Mouse (Mus musculus) heart, adult 2 months (tissue): ENCODE data around the gene Prrg4. TPM values are rescaled to one million over a fixed set of nuclear protein-coding genes. Genes with fewer than 3 reads are reported as not detected.
"Not testable (repeated sequence)": the region's sequence is repeated elsewhere in the genome, so short reads cannot be mapped to it uniquely, and the experiment has no call there.

ENCODE experiments used
- DNase-seq, 2 experiments: peaks; one replicate each; pipeline ENCODE4 v3.0.0; 2021
- H3K27ac ChIP-seq: fragments of 200-600 bp; 2 replicates; pipeline ENCODE4 v1.8.1; 2022
- H3K27me3 ChIP-seq: fragments of 200-500 bp; 2 replicates; pipeline ENCODE4 v1.6.1; 2012; ENCODE audit warnings: mild to moderate bottlenecking, low read length, inconsistent platforms, mixed read lengths; ENCODE audit not compliant: control insufficient read depth, insufficient read depth
- H3K36me3 ChIP-seq: fragments of 200-500 bp; 2 replicates; pipeline ENCODE4 v1.6.1; 2012; ENCODE audit warnings: low read length, inconsistent platforms; ENCODE audit not compliant: control insufficient read depth, insufficient read depth
- H3K4me1 ChIP-seq: fragments of 200-500 bp; 2 replicates; pipeline ENCODE4 v1.6.1; 2011; ENCODE audit warnings: low read length; ENCODE audit not compliant: control insufficient read depth, insufficient read depth
- H3K4me3 ChIP-seq: fragments of 200-600 bp; 2 replicates; pipeline ENCODE4 v1.8.1; 2022
- H3K79me2 ChIP-seq: fragments of 200-500 bp; replicated peaks from 2 replicates; pipeline ENCODE4 v1.6.1; 2012; ENCODE audit warnings: mild to moderate bottlenecking, inconsistent platforms, low read length, moderate library complexity, mixed read lengths; ENCODE audit not compliant: control insufficient read depth, insufficient read depth
- H3K9ac ChIP-seq: fragments of 200-500 bp; 2 replicates; pipeline ENCODE4 v1.6.1; 2012; ENCODE audit warnings: low read depth, mild to moderate bottlenecking, control low read depth, inconsistent platforms, low read length, mixed read lengths
- CTCF ChIP-seq: fragments of 200-600 bp; IDR thresholded peaks from 2 replicates; pipeline ENCODE4 v1.8.1; 2022; ENCODE audit warnings: antibody characterized with exemption, mild to moderate bottlenecking, moderate library complexity
- EP300 ChIP-seq: fragments of 200-500 bp; IDR thresholded peaks from 2 replicates; pipeline ENCODE4 v1.6.1; 2011; ENCODE audit warnings: low read depth, low read length, control low read depth; ENCODE audit not compliant: insufficient read depth
- POLR2A ChIP-seq: fragments of 200-500 bp; IDR thresholded peaks from 2 replicates; pipeline ENCODE4 v1.6.1; 2011; ENCODE audit warnings: mild to moderate bottlenecking, low read depth, low read length, control low read depth; ENCODE audit not compliant: insufficient read depth
- WGBS: fragments of 180-500 bp; shearing (Covaris S2); methylation state at CpG from one replicate; pipeline ENCODE4 v1.1.7; 2018; 5-methylcytosine and 5-hydroxymethylcytosine counted together
- intact Hi-C: fragments of 180-260 bp; cut with DNase I; formaldehyde crosslinking; loops from one replicate; pipeline ENCODE4 v1.15.1; 2025
- polyA plus RNA-seq: library from polyadenylated mRNA; depleted of rRNA; stranded (reverse); fragments of >200 nt; gene quantifications from 2 replicates; pipeline ENCODE4 v1.2.3, GENCODE M21; 2012
- total RNA-seq, 2 experiments: library from RNA; stranded (reverse); gene quantifications; 2 replicates each; pipeline ENCODE4 v1.2.3; 2021

The Prrg4 gene
- total and polyA plus RNA-seq, 3 experiments: 0.29 to 0.94 (median 0.61) TPM

DNA sequence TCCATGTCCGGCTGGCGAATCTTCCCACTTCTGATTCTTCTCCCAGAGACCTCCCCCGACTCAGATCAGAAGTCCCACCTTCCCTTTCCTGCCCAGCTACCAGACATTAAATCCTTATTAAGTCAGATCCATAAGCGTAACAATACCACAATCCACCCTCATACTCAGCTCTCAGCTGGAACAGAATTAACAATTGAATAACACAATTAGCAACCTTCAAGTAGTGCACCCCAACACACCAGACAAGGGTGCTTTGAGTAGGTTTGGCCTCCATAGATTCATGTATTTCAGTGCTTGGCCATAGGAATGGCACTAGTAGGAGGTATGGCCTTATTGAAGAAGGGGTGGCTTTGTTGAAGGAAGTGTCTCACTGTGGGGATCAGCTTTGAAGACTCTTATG, 23.5 kb downstream of the Prrg4 start:
- Histone ChIP-seq H3K79me2 (no peaks in the 10 kb centered on the region), H3K9ac (no peak overlapping the region), H3K36me3 (no peaks in the 10 kb centered on the region), H3K4me3 (no peak overlapping the region), H3K27ac (no peak overlapping the region), H3K27me3 (no peaks in the 10 kb centered on the region), H3K4me1 (no peaks in the 10 kb centered on the region)
- intact Hi-C loops: no loop called here
- WGBS: 94% methylated on average over 4 of the region's 4 CpGs
- DNase-seq: no peak
- TF ChIP-seq EP300 (no peak), CTCF (no peak), POLR2A (no peak)

DNA sequence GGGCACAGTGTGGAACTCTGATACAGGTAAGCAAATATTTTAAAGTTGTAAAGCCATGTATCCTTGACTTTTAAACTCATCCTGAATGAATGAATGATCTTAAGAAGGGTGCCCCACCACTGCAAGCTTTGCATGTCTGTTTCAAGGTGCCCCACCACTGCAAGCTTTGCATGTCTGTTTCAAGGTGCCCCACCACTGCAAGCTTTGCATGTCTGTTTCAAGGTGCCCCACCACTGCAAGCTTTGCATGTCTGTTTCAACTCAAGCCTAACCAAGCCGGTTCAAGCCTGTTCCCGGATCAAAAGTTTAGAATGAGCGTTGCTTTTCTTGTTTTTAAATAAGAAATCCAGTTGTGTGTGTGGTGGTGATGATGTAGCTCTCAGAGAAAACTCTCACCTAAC, 30.9 kb downstream of the Prrg4 start:
- H3K4me1 ChIP-seq, H3K27ac ChIP-seq, H3K4me3 ChIP-seq, DNase-seq, H3K79me2 ChIP-seq, H3K36me3 ChIP-seq, H3K9ac ChIP-seq, H3K27me3 ChIP-seq: not testable (repeated sequence)
- WGBS: 91% methylated on average over 3 of the region's 3 CpGs
- intact Hi-C loops: loop anchor here (5.0 to 10.0 kb wide), 2 partner anchors 326 to 374 kb away; partner anchors contain the start of gene Hipk3

DNA sequence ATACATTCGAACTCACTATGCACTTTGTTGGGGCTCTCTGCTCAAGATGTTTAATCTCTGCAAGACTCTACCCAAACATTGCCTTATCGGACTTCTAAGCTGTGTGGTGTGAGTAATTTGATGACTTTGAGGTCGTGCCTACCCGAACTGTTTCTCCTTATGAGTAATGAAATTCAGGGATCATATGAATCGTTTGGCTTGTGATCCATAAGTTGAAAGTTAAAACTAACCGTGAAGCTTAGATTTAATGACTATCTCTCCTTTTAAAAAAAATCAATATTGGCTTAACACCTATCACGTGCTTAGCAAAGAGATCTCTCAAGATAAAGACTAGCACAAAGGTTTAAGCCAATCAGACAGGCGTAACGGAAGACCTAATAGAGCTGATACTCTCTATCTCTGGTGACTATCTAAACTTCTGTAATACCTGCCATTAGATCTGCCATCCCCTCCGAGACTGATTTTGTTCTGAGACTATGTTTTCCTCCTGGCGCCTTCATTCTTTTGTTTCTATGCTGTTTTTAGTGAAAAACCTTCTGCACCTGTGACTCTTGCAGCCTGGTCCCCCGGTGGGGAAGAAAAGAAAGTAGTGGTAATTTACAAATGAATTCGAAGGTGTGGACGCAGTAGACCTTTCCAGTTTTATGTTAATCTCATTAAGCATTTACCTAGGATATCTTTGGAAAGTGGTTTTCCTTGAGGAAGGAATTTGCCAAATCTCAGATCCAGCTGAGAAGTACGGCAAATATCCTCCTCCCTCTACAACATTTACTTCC, 31.9 kb downstream of the Prrg4 start:
- no peak for DNase-seq
- Histone ChIP-seq H3K27me3 (no peaks in the 10 kb centered on the region), H3K4me3 (peak overlapping the region; percentile 92), H3K9ac (peak overlapping the region; percentile 95), H3K79me2 (no peaks in the 10 kb centered on the region), H3K36me3 (peaks cover 4% of the 10 kb centered on the region; the same call in 1 of the 2 replicates), H3K4me1 (peaks cover 1% of the 10 kb centered on the region; the same call in 1 of the 2 replicates), H3K27ac (peak overlapping the region; percentile 95)
- TF ChIP-seq EP300 (no peak), POLR2A (no peak), CTCF (no peak)
- intact Hi-C loops: loop anchor here (5.0 to 10.0 kb wide), 2 partner anchors 325 to 373 kb away; partner anchors contain the start of gene Hipk3
- 1% methylated on average over 15 of the region's 15 CpGs for WGBS

DNA sequence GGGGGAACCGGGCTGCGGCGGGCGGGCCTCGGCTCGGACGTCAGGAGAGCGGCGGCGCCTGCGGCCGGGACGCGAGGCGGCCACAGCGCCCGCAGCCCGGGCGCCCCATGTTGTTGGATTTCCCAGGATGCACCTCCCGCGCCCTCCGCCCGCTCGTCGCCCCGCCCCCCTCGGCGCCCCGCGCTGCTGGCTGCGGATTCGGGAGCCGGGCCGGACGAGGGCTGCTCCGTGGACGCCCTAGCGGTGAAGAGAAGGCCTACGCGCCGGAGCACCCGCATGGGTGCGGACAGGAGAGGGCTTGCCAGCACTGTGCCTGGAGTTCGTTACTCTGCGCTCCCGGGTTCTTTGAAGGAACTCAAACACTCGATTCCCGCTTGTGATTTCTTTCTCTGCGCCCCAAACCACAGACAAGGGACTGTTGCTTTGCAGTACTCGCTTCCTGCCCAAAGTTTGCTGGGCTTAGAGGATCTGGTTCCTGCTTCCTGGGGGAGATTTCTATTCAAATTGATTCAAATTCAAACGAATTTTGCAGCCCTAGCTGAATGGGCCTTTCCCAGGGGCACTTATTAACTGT, 32.7 kb downstream of the Prrg4 start:
- no peak for TF ChIP-seq EP300
- TF ChIP-seq CTCF: peak; percentile 82
- TF ChIP-seq POLR2A: peak; percentile 71
- H3K27ac ChIP-seq: peak overlapping the region; percentile 95
- H3K4me1 ChIP-seq: peaks cover 1% of the 10 kb centered on the region; the same call in 1 of the 2 replicates
- intact Hi-C loops: loop anchor here (5.0 to 10.0 kb wide), 2 partner anchors 325 to 372 kb away; partner anchors contain the start of gene Hipk3
- H3K9ac ChIP-seq: peak overlapping the region; percentile 95
- peak; percentile 94 for DNase-seq
- H3K4me3 ChIP-seq: peak overlapping the region; percentile 92
- peaks cover 4% of the 10 kb centered on the region; the same call in 1 of the 2 replicates for H3K36me3 ChIP-seq
- WGBS: 1% methylated on average over 42 of the region's 51 CpGs
- no peaks in the 10 kb centered on the region for H3K27me3 ChIP-seq
- no peaks in the 10 kb centered on the region; the same call in 1 of the 2 replicates for H3K79me2 ChIP-seq

DNA sequence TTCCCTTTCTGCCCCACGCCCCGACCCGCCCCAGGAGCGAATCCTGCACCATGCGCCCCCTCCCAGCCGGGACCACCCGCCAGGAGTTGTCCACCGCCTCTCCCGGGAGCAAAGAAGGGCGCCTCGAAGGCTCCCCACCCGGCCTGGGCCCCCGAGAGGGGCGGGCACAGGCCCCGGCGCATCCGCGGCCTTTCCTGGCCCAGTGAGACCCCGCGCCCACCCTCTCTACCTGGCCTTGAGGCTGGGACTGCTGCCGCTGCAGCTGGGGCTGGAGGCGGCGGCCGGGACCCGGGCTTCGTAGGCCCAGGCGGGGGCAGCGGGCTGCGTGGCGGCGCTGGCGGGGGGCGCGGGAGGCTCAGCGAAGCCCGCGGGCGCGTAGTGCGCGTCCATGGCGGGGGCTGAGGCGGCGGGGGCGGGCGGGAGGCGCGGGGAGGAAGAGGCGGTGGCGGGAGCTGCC, 33.3 kb downstream of the Prrg4 start, which contains the start of gene Qser1:
Gene Qser1 (minus strand): TSS at position 390 of the 457 bp plus-strand sequence.
- H3K4me3 ChIP-seq: peak within 1 kb of the TSS; percentile 92
- no peaks in the 10 kb centered on the region for H3K27me3 ChIP-seq
- peak within 1 kb of the TSS; percentile 95 for H3K9ac ChIP-seq
- TF ChIP-seq POLR2A (no peak), CTCF (no peak), EP300 (no peak)
- H3K27ac ChIP-seq: peak within 1 kb of the TSS; percentile 95
- H3K79me2 ChIP-seq: no peaks in the 10 kb centered on the region; the same call in 1 of the 2 replicates
- WGBS: under 1% methylated on average over 46 of the region's 50 CpGs
- no peak for DNase-seq
- peaks cover 1% of the 10 kb centered on the region; the same call in 1 of the 2 replicates for H3K4me1 ChIP-seq
- intact Hi-C loops: loop anchor here (5.0 to 10.0 kb wide), 2 partner anchors 324 to 372 kb away; partner anchors contain the start of gene Hipk3
- H3K36me3 ChIP-seq: peaks cover 4% of the 10 kb centered on the region; the same call in 1 of the 2 replicates
